ENCODE assay signal across 9 mouse cellular contexts in the genomic region with DNA sequence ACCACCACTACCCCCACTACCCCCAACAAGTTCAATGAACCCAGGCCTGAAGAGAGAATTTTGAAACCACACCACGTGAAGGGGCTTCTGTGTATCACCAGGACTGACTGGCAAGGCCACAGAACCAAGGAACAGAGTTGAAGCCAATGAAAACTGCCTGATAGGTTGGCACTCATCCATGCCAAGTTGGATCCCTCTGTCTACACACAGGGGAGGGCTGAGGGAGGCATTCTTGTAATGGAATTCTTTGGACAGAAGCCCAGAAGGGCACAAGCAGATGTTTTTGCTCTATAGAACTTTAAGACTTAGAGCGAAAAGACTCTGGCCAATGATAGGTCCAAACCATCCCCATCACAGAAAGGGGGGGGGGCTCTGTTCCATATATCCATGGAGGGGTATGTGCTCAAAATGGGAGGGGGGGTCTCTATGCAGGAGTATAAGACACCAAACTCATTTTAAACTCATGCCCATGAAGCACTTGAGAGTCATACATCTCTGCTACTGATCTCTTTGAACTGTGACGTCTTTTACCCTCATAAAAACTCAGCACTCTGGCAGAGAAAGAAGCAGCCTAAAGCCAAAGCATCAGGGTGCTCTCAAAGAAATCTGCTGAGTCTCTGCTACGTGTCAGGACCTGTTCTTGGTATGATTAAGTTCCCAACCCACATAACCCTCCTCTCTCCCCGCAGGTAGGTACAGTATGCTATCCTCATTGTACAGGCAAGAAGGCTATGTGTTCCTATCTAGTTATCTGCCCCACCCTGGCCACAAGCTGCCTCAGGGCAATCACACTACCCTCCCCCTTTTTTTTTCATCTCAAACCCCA.
DNase-seq lines count a peak whose midpoint lies in the region; ATAC-seq and TF ChIP-seq lines count a peak whose summit lies in the region.
"Had no signal": no experiment of that assay in that cellular context is flagged by ENCODE, and none has a peak within 500 bp of the region (broad histone marks: within the 10 kb centered on the region; RNA-seq: fewer than 3 reads in every experiment).

No protein-coding gene starts in this region.

- no peaks in the 10 kb centered on the region for H3K9me3 ChIP-seq in kidney, postnatal 0 days (replicated peaks; ENCODE audit: low read length)
- H3K9me3 ChIP-seq: limb, embryonic 12.5 days had no signal

- no peaks in the 10 kb centered on the region for H3K36me3 ChIP-seq in kidney, postnatal 0 days (ENCODE audit: insufficient read depth, low read length)
- H3K36me3 ChIP-seq: limb, embryonic 12.5 days had no signal

- no peak overlapping the region for H3K4me2 ChIP-seq in kidney, postnatal 0 days (ENCODE audit: low read length)
- H3K4me2 ChIP-seq: limb, embryonic 12.5 days had no signal

- DNase-seq in cerebellum, postnatal 10 days = peak; percentile 28 to 43
- peak; percentile 42 for DNase-seq in urinary bladder, postnatal 14 days (ENCODE audit: low spot score)
- no peak for DNase-seq in urinary bladder, postnatal 10 days (ENCODE audit: low spot score)
- peak; percentile 59 for DNase-seq in kidney, postnatal 0 days (ENCODE audit: low spot score)
- peak; percentile 57 for DNase-seq in testis, postnatal 10 days (ENCODE audit: low spot score)
- DNase-seq in yolk sac, embryonic 10.5 days (ENCODE audit: low spot score) = no peak
- DNase-seq in right cerebral cortex, adult 2 months (ENCODE audit: low spot score in 2 of 2) = no peak

- no peaks in the 10 kb centered on the region for H3K4me1 ChIP-seq in kidney, postnatal 0 days (replicated peaks; ENCODE audit: insufficient read depth, low read length)
- H3K4me1 ChIP-seq: limb, embryonic 12.5 days had no signal

- no peak overlapping the region for H3K27ac ChIP-seq in kidney, postnatal 0 days
- H3K27ac ChIP-seq: limb, embryonic 12.5 days had no signal

- no peaks in the 10 kb centered on the region for H3K27me3 ChIP-seq in kidney, postnatal 0 days (ENCODE audit: insufficient read depth, low read length)
- H3K27me3 ChIP-seq: limb, embryonic 12.5 days had no signal

- TF ChIP-seq CTCF in kidney, postnatal 0 days (IDR thresholded peaks at IDR 0.05; ENCODE audit: low read depth) = no peak

- H3K9ac ChIP-seq in kidney, postnatal 0 days (ENCODE audit: low read depth, low read length) = no peak overlapping the region
- H3K9ac ChIP-seq: limb, embryonic 12.5 days had no signal

- no peak overlapping the region for H3K4me3 ChIP-seq in kidney, postnatal 0 days (replicated peaks; ENCODE audit: low read depth, low read length)
- H3K4me3 ChIP-seq: limb, embryonic 12.5 days had no signal

- ATAC-seq in cerebellum, adult (ENCODE audit: insufficient number of reproducible peaks, low FRiP score, low TSS enrichment) = no peak
- ATAC-seq in kidney, postnatal 0 days (replicated peaks; ENCODE audit: low FRiP score, low read depth) = no peak

- 51% methylated on average over 5 of the region's 5 CpGs for WGBS in kidney, postnatal 0 days

Comparison
In these comparisons a context has a peak if more than half of its experiments do, and no peak if none do; other contexts are left out.
1. DNase-seq: peak in cerebellum, postnatal 10 days (2 of 2), urinary bladder, postnatal 14 days (single experiment), kidney, postnatal 0 days (single experiment) and testis, postnatal 10 days (single experiment); none in urinary bladder, postnatal 10 days (single experiment), yolk sac, embryonic 10.5 days (single experiment) and right cerebral cortex, adult 2 months (0 of 2).